Mouse (Mus musculus): Measurements from ENCODE around the gene Ddah1. TPM values are rescaled to one million over a fixed set of nuclear protein-coding genes. Genes with fewer than 3 reads are reported as not detected.

Ddah1 gene
- polyA plus RNA-seq, 1 experiment from 2014 or later, result 42.4 TPM

DNA sequence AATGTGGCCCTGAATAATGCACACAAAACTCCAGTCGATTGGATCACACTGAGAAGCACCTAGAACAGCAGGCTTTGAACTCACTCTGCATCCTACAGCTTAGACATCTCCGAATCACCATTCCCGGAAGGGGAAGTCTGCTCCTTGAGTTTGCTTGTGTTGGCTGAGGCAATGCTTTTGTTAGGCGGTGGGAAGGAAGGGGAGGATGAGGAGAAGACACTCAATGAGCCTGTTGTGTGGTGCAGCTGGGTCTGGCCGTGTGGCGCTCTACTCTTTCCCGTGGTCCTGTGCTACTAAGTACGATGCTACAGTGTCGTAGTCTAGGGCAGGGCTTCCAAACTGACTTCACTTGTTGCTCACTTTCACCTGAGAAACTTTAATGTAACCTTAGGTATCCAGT lies 28.8 kb downstream of the Ddah1 start:
- Histone ChIP-seq H3K4me2 (no peak overlapping the region), H3K9me3 (replicated peaks; ENCODE audit: control insufficient read depth, low read length) (no peaks in the 10 kb centered on the region), H3K27ac (ENCODE audit: low read depth, low read length) (no peak overlapping the region), H3K9ac (ENCODE audit: low read depth, low read length) (no peak overlapping the region), H3K27me3 (ENCODE audit: control insufficient read depth, insufficient read depth, low read length) (no peaks in the 10 kb centered on the region), H3K4me1 (ENCODE audit: control insufficient read depth, insufficient read depth, low read length) (peaks cover 11% of the 10 kb centered on the region; the same call in 1 of the 2 replicates), H3K36me3 (ENCODE audit: control insufficient read depth, insufficient read depth, low read length) (no peaks in the 10 kb centered on the region), H3K4me3 (ENCODE audit: low read depth, low read length) (no peak overlapping the region)
- ATAC-seq (replicated peaks; ENCODE audit: insufficient number of reproducible peaks, low FRiP score, low TSS enrichment), result no peak
- 73% methylated on average over 9 of the region's 9 CpGs for WGBS (ENCODE audit: insufficient replicate concordance)

DNA sequence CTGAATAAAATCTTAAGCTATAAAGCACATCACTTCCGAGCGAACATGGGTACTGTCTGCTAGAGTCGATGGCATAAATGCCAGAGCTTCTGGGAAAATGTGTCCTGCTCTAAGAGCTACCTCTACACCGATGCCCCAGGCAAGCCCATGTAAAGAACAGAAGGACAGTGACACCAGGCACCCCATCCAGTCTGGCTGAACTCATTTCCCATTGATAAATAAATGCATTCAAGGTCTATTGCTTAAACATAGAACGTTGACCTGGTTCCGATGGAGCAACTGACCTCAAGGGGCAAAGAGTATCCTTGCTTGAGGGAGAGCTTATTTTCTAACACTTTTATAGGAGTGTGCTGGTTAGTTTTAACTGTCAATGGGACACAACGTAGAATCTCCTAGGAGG lies 30.6 kb downstream of the Ddah1 start:
- H3K27ac ChIP-seq (ENCODE audit: low read depth, low read length), result no peak overlapping the region
- H3K4me2 ChIP-seq, result no peak overlapping the region
- WGBS (ENCODE audit: insufficient replicate concordance), result 86% methylated on average over 7 of the region's 7 CpGs
- H3K4me1 ChIP-seq (ENCODE audit: control insufficient read depth, insufficient read depth, low read length), result peaks cover 11% of the 10 kb centered on the region; the same call in 1 of the 2 replicates
- H3K9ac ChIP-seq (ENCODE audit: low read depth, low read length), result no peak overlapping the region
- no peaks in the 10 kb centered on the region for H3K36me3 ChIP-seq (ENCODE audit: control insufficient read depth, insufficient read depth, low read length)
- no peak for ATAC-seq (replicated peaks; ENCODE audit: insufficient number of reproducible peaks, low FRiP score, low TSS enrichment)
- no peaks in the 10 kb centered on the region for H3K9me3 ChIP-seq (replicated peaks; ENCODE audit: control insufficient read depth, low read length)
- no peaks in the 10 kb centered on the region for H3K27me3 ChIP-seq (ENCODE audit: control insufficient read depth, insufficient read depth, low read length)
- H3K4me3 ChIP-seq (ENCODE audit: low read depth, low read length), result no peak overlapping the region

DNA sequence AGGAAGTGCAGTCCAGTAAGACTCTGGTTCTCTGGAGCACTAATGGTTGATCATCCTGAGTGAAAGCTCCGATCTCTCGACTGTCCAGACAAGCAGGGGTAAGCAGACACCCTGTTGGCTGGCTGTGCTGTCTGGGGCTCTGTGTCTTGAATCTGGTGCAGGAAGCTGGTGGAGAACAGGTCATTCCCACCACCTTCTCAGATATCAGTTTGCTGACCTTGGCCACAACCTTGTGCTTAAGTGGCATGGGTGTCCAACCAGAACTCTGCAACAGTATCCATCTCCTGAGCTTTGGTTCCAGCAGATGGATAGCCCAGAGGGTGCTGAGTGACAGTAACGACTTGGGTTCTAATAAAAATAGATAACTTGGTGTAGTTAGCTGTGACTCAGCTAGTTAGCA lies 31.8 kb downstream of the Ddah1 start:
- no peak overlapping the region for H3K9ac ChIP-seq (ENCODE audit: low read depth, low read length)
- H3K4me1 ChIP-seq (ENCODE audit: control insufficient read depth, insufficient read depth, low read length), result peaks cover 11% of the 10 kb centered on the region; the same call in 1 of the 2 replicates
- H3K27ac ChIP-seq (ENCODE audit: low read depth, low read length), result peak overlapping the region; percentile 42; the same call in 1 of the 2 replicates
- H3K27me3 ChIP-seq (ENCODE audit: control insufficient read depth, insufficient read depth, low read length), result no peaks in the 10 kb centered on the region
- no peak overlapping the region for H3K4me3 ChIP-seq (ENCODE audit: low read depth, low read length)
- WGBS (ENCODE audit: insufficient replicate concordance), result 44% methylated on average over 3 of the region's 3 CpGs
- H3K36me3 ChIP-seq (ENCODE audit: control insufficient read depth, insufficient read depth, low read length), result no peaks in the 10 kb centered on the region
- H3K9me3 ChIP-seq (replicated peaks; ENCODE audit: control insufficient read depth, low read length), result no peaks in the 10 kb centered on the region
- H3K4me2 ChIP-seq, result no peak overlapping the region
- no peak for ATAC-seq (replicated peaks; ENCODE audit: insufficient number of reproducible peaks, low FRiP score, low TSS enrichment)

DNA sequence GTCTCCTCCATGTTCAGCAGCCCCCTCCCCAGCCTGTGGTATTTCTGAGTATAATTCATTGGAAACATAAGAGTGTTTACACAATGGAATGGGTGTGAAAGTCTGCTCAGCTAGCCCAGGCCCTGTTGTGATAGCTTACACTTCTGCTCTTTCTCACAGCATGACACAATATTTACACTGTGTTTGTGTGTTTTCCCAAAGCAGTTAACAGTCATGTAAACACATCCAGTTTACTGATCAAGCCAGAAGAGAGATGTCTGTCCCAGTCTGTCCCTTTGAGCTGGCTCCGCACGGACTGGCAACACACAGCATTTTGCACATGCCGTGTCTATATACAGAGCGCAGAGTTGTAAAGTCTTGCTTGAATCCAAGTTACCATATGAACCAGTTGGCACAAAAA lies 32.2 kb downstream of the Ddah1 start:
- peaks cover 11% of the 10 kb centered on the region; the same call in 1 of the 2 replicates for H3K4me1 ChIP-seq (ENCODE audit: control insufficient read depth, insufficient read depth, low read length)
- no peak for ATAC-seq (replicated peaks; ENCODE audit: insufficient number of reproducible peaks, low FRiP score, low TSS enrichment)
- H3K36me3 ChIP-seq (ENCODE audit: control insufficient read depth, insufficient read depth, low read length), result no peaks in the 10 kb centered on the region
- H3K9me3 ChIP-seq (replicated peaks; ENCODE audit: control insufficient read depth, low read length), result no peaks in the 10 kb centered on the region
- no peak overlapping the region for H3K4me2 ChIP-seq
- H3K27me3 ChIP-seq (ENCODE audit: control insufficient read depth, insufficient read depth, low read length), result no peaks in the 10 kb centered on the region
- no peak overlapping the region for H3K4me3 ChIP-seq (ENCODE audit: low read depth, low read length)
- H3K27ac ChIP-seq (ENCODE audit: low read depth, low read length), result no peak overlapping the region
- H3K9ac ChIP-seq (ENCODE audit: low read depth, low read length), result no peak overlapping the region
- 85% methylated on average over 4 of the region's 4 CpGs for WGBS (ENCODE audit: insufficient replicate concordance)

DNA sequence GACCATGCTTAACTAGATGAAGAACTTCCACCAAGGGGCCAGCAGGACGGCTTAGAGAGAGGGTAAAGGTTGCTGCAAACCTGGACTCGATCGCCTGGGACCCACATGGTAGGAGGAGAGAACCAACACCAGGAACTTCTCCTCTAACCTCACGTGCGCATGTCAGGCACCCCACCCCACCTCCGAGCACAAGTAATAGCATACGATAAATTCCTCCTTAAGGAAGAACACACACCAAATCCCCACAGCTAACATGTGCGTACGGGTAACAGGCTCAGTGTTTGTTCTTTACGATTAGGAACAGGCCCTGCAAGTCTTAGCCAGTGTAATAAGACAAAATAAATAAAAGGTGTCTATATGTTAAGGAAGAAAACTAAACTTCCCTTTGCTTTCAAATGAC lies 35.9 kb downstream of the Ddah1 start:
- Histone ChIP-seq H3K27me3 (ENCODE audit: control insufficient read depth, insufficient read depth, low read length) (no peaks in the 10 kb centered on the region), H3K9me3 (replicated peaks; ENCODE audit: control insufficient read depth, low read length) (no peaks in the 10 kb centered on the region), H3K4me3 (ENCODE audit: low read depth, low read length) (no peak overlapping the region), H3K36me3 (ENCODE audit: control insufficient read depth, insufficient read depth, low read length) (no peaks in the 10 kb centered on the region), H3K4me2 (no peak overlapping the region), H3K4me1 (ENCODE audit: control insufficient read depth, insufficient read depth, low read length) (peaks cover 28% of the 10 kb centered on the region), H3K27ac (ENCODE audit: low read depth, low read length) (no peak overlapping the region), H3K9ac (ENCODE audit: low read depth, low read length) (no peak overlapping the region)
- ATAC-seq (replicated peaks; ENCODE audit: insufficient number of reproducible peaks, low FRiP score, low TSS enrichment), result no peak
- WGBS (ENCODE audit: insufficient replicate concordance), result 85% methylated on average over 10 of the region's 10 CpGs

DNA sequence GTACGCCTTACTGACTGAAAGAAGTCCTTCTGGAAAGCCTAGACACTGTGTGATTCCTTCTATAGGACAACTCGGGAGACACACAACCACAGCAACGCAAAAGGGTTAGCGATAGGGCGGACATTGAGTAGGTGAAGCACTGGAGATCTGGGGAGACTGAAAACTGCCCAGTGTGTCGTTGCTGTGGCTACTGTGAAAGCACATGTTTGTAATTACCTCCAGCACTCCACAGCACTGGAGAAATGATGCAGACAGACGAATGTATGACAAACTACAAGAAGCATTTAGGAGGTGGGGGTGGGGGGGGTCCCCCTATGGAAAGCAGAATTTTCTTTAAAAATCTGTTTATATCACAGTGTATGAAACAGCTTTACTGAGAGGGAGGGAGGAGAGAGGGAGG lies 37.4 kb downstream of the Ddah1 start:
- WGBS (ENCODE audit: insufficient replicate concordance), result 68% methylated on average over 7 of the region's 7 CpGs
- Histone ChIP-seq H3K36me3 (ENCODE audit: control insufficient read depth, insufficient read depth, low read length) (no peaks in the 10 kb centered on the region), H3K9me3 (replicated peaks; ENCODE audit: control insufficient read depth, low read length) (no peaks in the 10 kb centered on the region), H3K4me3 (ENCODE audit: low read depth, low read length) (no peak overlapping the region), H3K4me1 (ENCODE audit: control insufficient read depth, insufficient read depth, low read length) (peaks cover 27% of the 10 kb centered on the region), H3K9ac (ENCODE audit: low read depth, low read length) (no peak overlapping the region), H3K27me3 (ENCODE audit: control insufficient read depth, insufficient read depth, low read length) (no peaks in the 10 kb centered on the region), H3K4me2 (no peak overlapping the region), H3K27ac (ENCODE audit: low read depth, low read length) (no peak overlapping the region)
- ATAC-seq (replicated peaks; ENCODE audit: insufficient number of reproducible peaks, low FRiP score, low TSS enrichment), result no peak

DNA sequence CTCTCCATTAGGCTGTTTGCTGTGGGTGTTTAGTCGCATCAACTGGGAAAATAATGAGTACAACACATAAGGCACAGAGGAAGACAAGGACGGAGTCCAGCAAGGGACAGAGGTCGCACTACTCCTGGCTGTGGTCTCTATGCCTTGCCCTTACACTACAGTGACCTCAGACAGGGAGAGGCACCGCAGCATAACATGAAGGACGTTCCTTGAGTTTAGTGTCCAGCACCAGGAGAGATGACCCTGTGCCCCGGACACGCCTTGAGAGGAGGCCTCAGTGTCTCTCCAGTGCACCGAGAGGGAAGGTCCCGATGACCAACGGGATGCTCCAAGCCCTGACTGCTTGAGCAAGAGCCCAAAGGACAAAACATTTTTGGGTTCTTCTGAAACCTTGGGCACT lies 39.6 kb downstream of the Ddah1 start:
- Histone ChIP-seq H3K27ac (ENCODE audit: low read depth, low read length) (peak overlapping the region; percentile 46; the same call in 1 of the 2 replicates), H3K4me1 (ENCODE audit: control insufficient read depth, insufficient read depth, low read length) (peaks cover 27% of the 10 kb centered on the region), H3K4me3 (ENCODE audit: low read depth, low read length) (no peak overlapping the region), H3K9ac (ENCODE audit: low read depth, low read length) (no peak overlapping the region), H3K27me3 (ENCODE audit: control insufficient read depth, insufficient read depth, low read length) (no peaks in the 10 kb centered on the region), H3K9me3 (replicated peaks; ENCODE audit: control insufficient read depth, low read length) (no peaks in the 10 kb centered on the region), H3K4me2 (no peak overlapping the region), H3K36me3 (ENCODE audit: control insufficient read depth, insufficient read depth, low read length) (no peaks in the 10 kb centered on the region)
- ATAC-seq (replicated peaks; ENCODE audit: insufficient number of reproducible peaks, low FRiP score, low TSS enrichment), result no peak
- WGBS (ENCODE audit: insufficient replicate concordance), result 52% methylated on average over 10 of the region's 10 CpGs

DNA sequence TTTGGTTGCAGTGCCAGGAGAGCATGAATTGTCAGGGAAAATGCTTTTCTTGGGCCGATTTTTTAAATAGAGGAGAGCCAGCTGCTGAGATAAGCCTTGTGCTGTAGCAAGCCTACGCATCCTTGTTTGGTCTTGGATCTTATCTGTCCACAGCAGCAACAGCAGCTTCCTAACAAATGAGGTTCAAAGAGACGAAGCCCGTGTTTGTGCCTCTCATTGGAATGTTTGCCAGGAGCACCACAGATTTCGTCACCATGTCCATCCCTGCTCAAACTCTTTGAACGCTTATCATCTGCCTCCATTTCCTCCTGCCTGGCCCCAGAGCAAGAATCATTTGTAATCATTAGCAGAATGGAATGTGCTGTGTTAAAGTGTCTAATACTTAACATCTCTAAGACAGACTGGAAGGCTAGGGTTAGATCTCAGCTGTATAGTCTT lies 40.3 kb downstream of the Ddah1 start:
- H3K4me2 ChIP-seq, result peak overlapping the region; percentile 38; the same call in 1 of the 2 replicates
- H3K4me3 ChIP-seq (ENCODE audit: low read depth, low read length), result no peak overlapping the region

DNA sequence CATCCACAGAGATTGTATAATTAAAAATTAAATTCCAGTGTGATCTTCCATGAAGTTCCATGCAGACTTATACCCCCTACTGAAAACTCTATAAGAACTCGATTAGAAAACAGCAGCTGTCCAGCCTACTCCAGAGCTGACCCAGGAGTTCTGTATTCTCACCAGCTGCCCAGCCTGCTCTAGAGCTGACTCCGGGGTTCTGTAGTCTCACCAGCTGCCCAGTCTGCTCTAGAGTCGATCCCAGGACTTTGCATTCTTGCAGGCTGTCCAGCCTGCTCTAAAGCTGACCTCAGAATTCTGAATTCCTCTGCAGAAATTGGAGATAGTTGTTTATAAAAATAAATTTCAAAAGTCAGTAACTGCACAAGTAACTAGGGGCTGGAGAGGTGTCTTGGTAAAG lies 40.9 kb downstream of the Ddah1 start:
- Histone ChIP-seq H3K9ac (ENCODE audit: low read depth, low read length) (no peak overlapping the region), H3K27me3 (ENCODE audit: control insufficient read depth, insufficient read depth, low read length) (no peaks in the 10 kb centered on the region), H3K36me3 (ENCODE audit: control insufficient read depth, insufficient read depth, low read length) (no peaks in the 10 kb centered on the region), H3K27ac (ENCODE audit: low read depth, low read length) (0 out of 2 replicates have a peak overlapping the region, but pooled peaks have one; percentile 59), H3K4me3 (ENCODE audit: low read depth, low read length) (no peak overlapping the region), H3K4me2 (no peak overlapping the region; the same call in 1 of the 2 replicates), H3K4me1 (ENCODE audit: control insufficient read depth, insufficient read depth, low read length) (peaks cover 27% of the 10 kb centered on the region), H3K9me3 (replicated peaks; ENCODE audit: control insufficient read depth, low read length) (no peaks in the 10 kb centered on the region)
- no peak for ATAC-seq (replicated peaks; ENCODE audit: insufficient number of reproducible peaks, low FRiP score, low TSS enrichment)
- 35% methylated on average over 3 of the region's 3 CpGs for WGBS (ENCODE audit: insufficient replicate concordance)

More for the DNA sequence above, 40.3 kb downstream of the Ddah1 start:
- no peaks in the 10 kb centered on the region for H3K9me3 ChIP-seq (replicated peaks; ENCODE audit: control insufficient read depth, low read length)
- 2% methylated on average over 6 of the region's 6 CpGs for WGBS (ENCODE audit: insufficient replicate concordance)
- H3K27me3 ChIP-seq (ENCODE audit: control insufficient read depth, insufficient read depth, low read length), result no peaks in the 10 kb centered on the region
- H3K4me1 ChIP-seq (ENCODE audit: control insufficient read depth, insufficient read depth, low read length), result peaks cover 27% of the 10 kb centered on the region
- ATAC-seq (replicated peaks; ENCODE audit: insufficient number of reproducible peaks, low FRiP score, low TSS enrichment), result peak; percentile 79
- H3K36me3 ChIP-seq (ENCODE audit: control insufficient read depth, insufficient read depth, low read length), result no peaks in the 10 kb centered on the region
- 0 out of 2 replicates have a peak overlapping the region, but pooled peaks have one; percentile 46 for H3K27ac ChIP-seq (ENCODE audit: low read depth, low read length)
- H3K9ac ChIP-seq (ENCODE audit: low read depth, low read length), result no peak overlapping the region

All from heart, embryonic 11.5 days (tissue).